Mouse (Mus musculus): ENCODE data around the gene Kctd10. TPM values are rescaled to one million over a fixed set of nuclear protein-coding genes. Genes with fewer than 3 reads are reported as not detected.
A peak's percentile ranks its signal among the peaks of the same experiment; 100 is the strongest.

The Kctd10 gene
- 40.6 and 61.8 TPM in 2 replicates for polyA plus RNA-seq (2012; ENCODE audit: insufficient read depth, low replicate concordance)

- no peaks in the 10 kb centered on the region for H3K27me3 ChIP-seq (replicated peaks)
- peaks cover 80% of the 10 kb centered on the region for H3K4me1 ChIP-seq
These were observed at the start of gene Kctd10, which contains the start of gene Ube3b for GRCm38 (mm10) chr5:114380209-114381012. Gene Kctd10, minus strand, starts transcription at chr5:114380508. Gene Ube3b, plus strand, starts transcription at chr5:114380607.

GRCm38 (mm10) chr5:114429781-114430180 is 49.5 kb upstream of the Kctd10 start:
- Histone ChIP-seq H3K4me1 (no peaks in the 10 kb centered on the region; the same call in 1 of the 2 replicates), H3K9me3 (no peaks in the 10 kb centered on the region), H3K27me3 (replicated peaks) (peaks cover 26% of the 10 kb centered on the region), H3K36me3 (replicated peaks; ENCODE audit: low read length) (peaks cover 21% of the 10 kb centered on the region), H3K4me3 (replicated peaks) (no peak overlapping the region)
- TF ChIP-seq GATA1 (IDR thresholded peaks at IDR 0.05; ENCODE audit: borderline replicate concordance, low read length) (no peak), FLI1 (IDR thresholded peaks at IDR 0.05; ENCODE audit: low read length) (no peak)

More at GRCm38 (mm10) chr5:114380209-114381012, at the start of gene Kctd10, which contains the start of gene Ube3b:
- TF ChIP-seq GATA1 (IDR thresholded peaks at IDR 0.05; ENCODE audit: borderline replicate concordance, low read length) (no peak), FLI1 (IDR thresholded peaks at IDR 0.05; ENCODE audit: low read length) (no peak)
- peaks cover 39% of the 10 kb centered on the region for H3K36me3 ChIP-seq (replicated peaks; ENCODE audit: low read length)
- peak within 1 kb of the TSS; percentile 98 for H3K4me3 ChIP-seq (replicated peaks)
- no peaks in the 10 kb centered on the region for H3K9me3 ChIP-seq

GRCm38 (mm10) chr5:114428621-114429020 is 48.3 kb upstream of the Kctd10 start:
- no peak for TF ChIP-seq GATA1 (IDR thresholded peaks at IDR 0.05; ENCODE audit: borderline replicate concordance, low read length)
- no peak for TF ChIP-seq FLI1 (IDR thresholded peaks at IDR 0.05; ENCODE audit: low read length)
- peaks cover 26% of the 10 kb centered on the region for H3K27me3 ChIP-seq (replicated peaks)
- H3K4me1 ChIP-seq, result no peaks in the 10 kb centered on the region; the same call in 1 of the 2 replicates
- no peaks in the 10 kb centered on the region for H3K9me3 ChIP-seq
- peaks cover 10% of the 10 kb centered on the region for H3K36me3 ChIP-seq (replicated peaks; ENCODE audit: low read length)
- no peak overlapping the region for H3K4me3 ChIP-seq (replicated peaks)

- peaks cover 11% of the 10 kb centered on the region for H3K36me3 ChIP-seq (replicated peaks; ENCODE audit: low read length)
- TF ChIP-seq FLI1 (IDR thresholded peaks at IDR 0.05; ENCODE audit: low read length), result no peak
- TF ChIP-seq GATA1 (IDR thresholded peaks at IDR 0.05; ENCODE audit: borderline replicate concordance, low read length), result no peak
- peaks cover 26% of the 10 kb centered on the region for H3K27me3 ChIP-seq (replicated peaks)
- H3K9me3 ChIP-seq, result no peaks in the 10 kb centered on the region
- H3K4me3 ChIP-seq (replicated peaks), result no peak overlapping the region
- no peaks in the 10 kb centered on the region; the same call in 1 of the 2 replicates for H3K4me1 ChIP-seq
These were observed 46.4 kb upstream of the Kctd10 start for GRCm38 (mm10) chr5:114426732-114427131.

- TF ChIP-seq GATA1 (IDR thresholded peaks at IDR 0.05; ENCODE audit: borderline replicate concordance, low read length) (no peak), FLI1 (IDR thresholded peaks at IDR 0.05; ENCODE audit: low read length) (no peak)
- peaks cover 39% of the 10 kb centered on the region for H3K36me3 ChIP-seq (replicated peaks; ENCODE audit: low read length)
These were observed 43.7 kb upstream of the Kctd10 start for GRCm38 (mm10) chr5:114423961-114424360.

GRCm38 (mm10) chr5:114422591-114422990 is 42.3 kb upstream of the Kctd10 start:
- peaks cover 4% of the 10 kb centered on the region for H3K27me3 ChIP-seq (replicated peaks)
- TF ChIP-seq GATA1 (IDR thresholded peaks at IDR 0.05; ENCODE audit: borderline replicate concordance, low read length), result no peak
- TF ChIP-seq FLI1 (IDR thresholded peaks at IDR 0.05; ENCODE audit: low read length), result no peak
- H3K36me3 ChIP-seq (replicated peaks; ENCODE audit: low read length), result peaks cover 53% of the 10 kb centered on the region
- H3K9me3 ChIP-seq, result no peaks in the 10 kb centered on the region
- peaks cover 1% of the 10 kb centered on the region for H3K4me1 ChIP-seq
- no peak overlapping the region for H3K4me3 ChIP-seq (replicated peaks)

More at GRCm38 (mm10) chr5:114423961-114424360, 43.7 kb upstream of the Kctd10 start:
- no peaks in the 10 kb centered on the region; the same call in 1 of the 2 replicates for H3K4me1 ChIP-seq
- no peak overlapping the region for H3K4me3 ChIP-seq (replicated peaks)
- H3K9me3 ChIP-seq, result no peaks in the 10 kb centered on the region
- H3K27me3 ChIP-seq (replicated peaks), result peaks cover 17% of the 10 kb centered on the region

- H3K4me3 ChIP-seq (replicated peaks), result no peak overlapping the region
- TF ChIP-seq FLI1 (IDR thresholded peaks at IDR 0.05; ENCODE audit: low read length), result no peak
- TF ChIP-seq GATA1 (IDR thresholded peaks at IDR 0.05; ENCODE audit: borderline replicate concordance, low read length), result no peak
- peaks cover 2% of the 10 kb centered on the region for H3K27me3 ChIP-seq (replicated peaks)
- peaks cover 61% of the 10 kb centered on the region for H3K36me3 ChIP-seq (replicated peaks; ENCODE audit: low read length)
- H3K4me1 ChIP-seq, result peaks cover 9% of the 10 kb centered on the region
- no peaks in the 10 kb centered on the region for H3K9me3 ChIP-seq
These were observed 41.4 kb upstream of the Kctd10 start for GRCm38 (mm10) chr5:114421561-114422298.

GRCm38 (mm10) chr5:114418541-114418940 is 38.2 kb upstream of the Kctd10 start:
- Histone ChIP-seq H3K36me3 (replicated peaks; ENCODE audit: low read length) (peaks cover 93% of the 10 kb centered on the region), H3K27me3 (replicated peaks) (no peaks in the 10 kb centered on the region), H3K9me3 (no peaks in the 10 kb centered on the region), H3K4me3 (replicated peaks) (no peak overlapping the region), H3K4me1 (peaks cover 17% of the 10 kb centered on the region)
- no peak for TF ChIP-seq GATA1 (IDR thresholded peaks at IDR 0.05; ENCODE audit: borderline replicate concordance, low read length)
- TF ChIP-seq FLI1 (IDR thresholded peaks at IDR 0.05; ENCODE audit: low read length), result no peak

- Histone ChIP-seq H3K9me3 (no peaks in the 10 kb centered on the region), H3K4me3 (replicated peaks) (peak overlapping the region; percentile 44), H3K36me3 (replicated peaks; ENCODE audit: low read length) (peaks cover 100% of the 10 kb centered on the region), H3K4me1 (peaks cover 18% of the 10 kb centered on the region), H3K27me3 (replicated peaks) (no peaks in the 10 kb centered on the region)
- TF ChIP-seq GATA1 (IDR thresholded peaks at IDR 0.05; ENCODE audit: borderline replicate concordance, low read length) (no peak), FLI1 (IDR thresholded peaks at IDR 0.05; ENCODE audit: low read length) (no peak)
These were observed 36.5 kb upstream of the Kctd10 start for GRCm38 (mm10) chr5:114416855-114417254.
